Mouse (Mus musculus) kidney, postnatal 25 days (tissue): ENCODE data around the gene Rps25.
"Not testable (repeated sequence)": the region's sequence is repeated elsewhere in the genome, so short reads cannot be mapped to it uniquely, and the experiment has no call there.

Experiments used
- DNase-seq, 2 experiments: peaks; one replicate each; pipeline ENCODE4 v3.0.0; 2021; ENCODE audit warnings: mixed read lengths in 2 of 2

Rps25 gene

GRCm38 (mm10) chr9:44405011-44405410 lies 1.9 kb upstream of the Rps25 start:
- DNase-seq, result no peak

DNA sequence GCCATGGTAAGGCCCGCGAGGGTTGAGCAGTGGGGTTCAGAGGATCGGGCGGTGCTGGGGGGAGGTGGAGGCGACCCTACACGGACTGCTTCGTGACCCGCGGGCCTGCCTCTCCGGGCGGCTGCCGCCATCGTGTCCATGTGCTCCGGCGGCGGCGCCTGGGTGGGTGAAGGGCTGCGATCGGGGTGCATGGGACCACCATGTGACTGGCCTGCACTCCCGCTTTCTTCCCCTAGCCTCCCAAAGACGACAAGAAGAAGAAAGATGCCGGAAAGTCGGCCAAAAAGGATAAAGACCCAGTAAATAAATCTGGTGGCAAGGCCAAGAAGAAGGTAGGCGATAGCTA lies 786 bp downstream of the Rps25 start:
- no peak for DNase-seq

DNA sequence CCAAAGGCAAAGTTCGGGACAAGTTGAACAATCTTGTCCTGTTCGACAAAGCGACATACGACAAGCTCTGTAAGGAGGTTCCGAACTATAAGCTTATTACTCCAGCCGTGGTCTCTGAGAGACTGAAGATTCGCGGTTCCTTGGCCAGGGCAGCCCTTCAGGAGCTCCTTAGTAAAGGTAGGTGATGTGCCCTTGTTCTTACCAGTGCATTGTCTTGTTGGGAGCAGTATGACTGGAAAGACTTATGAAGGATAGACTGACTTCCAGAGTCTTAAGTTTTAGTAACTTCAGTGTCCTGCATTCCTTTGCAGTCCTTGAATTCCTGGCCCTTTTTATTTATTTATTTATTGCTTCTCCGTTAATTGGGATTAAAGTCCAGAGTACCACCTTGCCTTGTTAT lies 1.8 kb downstream of the Rps25 start:
- not testable (repeated sequence) for DNase-seq

DNA sequence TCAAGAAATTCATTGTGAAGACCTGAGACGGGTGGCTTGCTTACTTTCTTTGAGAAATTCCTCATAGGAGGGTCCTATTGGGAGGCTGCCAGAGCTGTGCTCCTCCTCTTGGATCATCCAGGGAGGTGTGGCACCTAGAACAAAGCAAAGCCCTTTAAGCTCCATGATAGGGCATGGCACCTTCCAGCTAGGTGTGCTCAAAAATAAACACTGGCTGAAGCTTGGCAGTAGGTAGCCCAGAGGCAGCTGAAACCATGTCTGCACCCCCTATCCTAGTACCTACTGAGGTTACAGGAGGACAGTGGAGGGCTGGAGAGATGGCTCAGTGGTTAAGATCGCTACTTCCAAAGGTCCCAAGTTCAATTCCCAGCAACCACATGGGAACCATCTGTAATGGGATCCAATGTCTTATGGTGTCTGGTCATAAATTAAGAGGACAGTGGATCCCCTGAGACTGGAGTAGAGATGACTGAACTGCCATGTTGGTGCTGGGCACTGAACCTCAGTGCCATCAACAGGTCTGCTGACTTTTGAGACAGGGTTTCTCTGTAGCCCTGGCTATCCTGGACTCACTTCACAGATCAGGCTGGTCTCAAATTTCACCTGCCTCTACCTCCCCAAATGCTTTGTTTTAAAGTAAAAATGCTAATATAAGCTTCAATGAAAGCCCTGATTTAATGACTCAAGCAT lies 3.9 kb downstream of the Rps25 start:
- DNase-seq, result no peak

DNA sequence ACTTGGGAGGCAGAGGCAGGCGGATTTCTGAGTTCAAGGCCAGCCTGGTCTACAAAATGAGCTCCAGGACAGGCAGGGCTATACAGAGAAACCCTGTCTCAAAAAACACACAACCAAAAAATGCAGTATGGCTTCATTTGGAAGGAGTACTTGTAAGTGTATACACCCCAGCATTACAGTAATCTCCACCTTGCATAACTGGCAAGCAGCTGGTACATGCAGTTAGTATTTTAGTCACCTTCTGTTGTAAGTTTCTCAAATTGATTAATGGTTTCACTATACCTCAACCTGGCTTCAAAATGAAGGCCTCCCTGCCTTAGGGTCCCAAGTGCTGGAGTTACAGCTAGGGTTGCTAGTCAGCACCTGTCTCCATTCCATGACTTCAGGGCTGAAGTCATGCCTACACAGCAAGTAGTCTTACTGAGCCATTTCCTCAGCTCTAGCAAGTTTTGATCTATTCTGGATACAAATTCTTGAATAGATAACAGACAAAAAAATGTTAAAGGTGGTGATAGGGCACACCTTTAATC lies 4.7 kb downstream of the Rps25 start:
- no peak for DNase-seq

DNA sequence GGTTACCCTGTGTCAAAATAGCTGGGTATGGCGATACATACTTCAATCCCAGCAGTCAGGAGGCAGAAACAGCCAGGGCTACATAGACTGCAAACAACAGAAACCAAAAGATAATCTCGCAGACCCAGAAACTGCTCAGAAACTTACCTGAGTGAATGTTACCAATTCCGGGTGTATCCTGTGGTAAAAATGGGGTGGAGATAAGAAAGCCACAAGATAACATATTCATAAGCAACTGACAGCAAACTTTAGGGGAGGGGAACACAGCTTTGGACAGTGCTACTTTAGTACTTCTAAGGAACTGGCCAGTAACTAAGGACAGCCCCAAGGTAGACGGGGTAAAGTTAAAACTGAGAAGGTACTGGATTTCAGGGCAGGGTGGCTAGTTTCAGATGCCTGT lies 5.4 kb downstream of the Rps25 start:
- DNase-seq, result no peak

GRCm38 (mm10) chr9:44412781-44413180 lies 5.8 kb downstream of the Rps25 start:
- no peak for DNase-seq

GRCm38 (mm10) chr9:44417156-44417891 lies 10.4 kb downstream of the Rps25 start:
- no peak for DNase-seq

DNA sequence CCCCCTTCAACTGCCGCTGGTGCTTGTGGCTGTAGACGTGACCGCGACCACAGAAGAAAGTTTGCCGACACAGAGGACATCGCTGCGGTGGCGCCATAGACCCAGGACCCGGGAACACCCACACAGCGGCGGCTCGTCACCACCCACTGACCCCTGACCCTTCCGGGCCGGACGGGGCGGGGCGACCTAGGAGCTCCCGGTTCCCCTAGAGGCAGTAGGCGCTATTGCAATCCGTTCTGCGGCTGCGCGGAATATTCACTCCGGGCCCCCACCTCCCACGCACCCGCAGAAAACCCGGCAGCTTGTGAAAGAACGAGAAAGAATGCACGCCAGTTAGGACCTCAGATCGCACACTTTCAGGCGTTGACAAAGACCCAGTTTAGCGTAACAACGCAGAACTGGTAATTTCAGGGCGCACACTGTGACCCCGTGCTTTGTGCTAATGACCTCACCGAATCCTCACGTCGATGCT lies 11.0 kb downstream of the Rps25 start:
- DNase-seq, result peak; percentile 97

DNA sequence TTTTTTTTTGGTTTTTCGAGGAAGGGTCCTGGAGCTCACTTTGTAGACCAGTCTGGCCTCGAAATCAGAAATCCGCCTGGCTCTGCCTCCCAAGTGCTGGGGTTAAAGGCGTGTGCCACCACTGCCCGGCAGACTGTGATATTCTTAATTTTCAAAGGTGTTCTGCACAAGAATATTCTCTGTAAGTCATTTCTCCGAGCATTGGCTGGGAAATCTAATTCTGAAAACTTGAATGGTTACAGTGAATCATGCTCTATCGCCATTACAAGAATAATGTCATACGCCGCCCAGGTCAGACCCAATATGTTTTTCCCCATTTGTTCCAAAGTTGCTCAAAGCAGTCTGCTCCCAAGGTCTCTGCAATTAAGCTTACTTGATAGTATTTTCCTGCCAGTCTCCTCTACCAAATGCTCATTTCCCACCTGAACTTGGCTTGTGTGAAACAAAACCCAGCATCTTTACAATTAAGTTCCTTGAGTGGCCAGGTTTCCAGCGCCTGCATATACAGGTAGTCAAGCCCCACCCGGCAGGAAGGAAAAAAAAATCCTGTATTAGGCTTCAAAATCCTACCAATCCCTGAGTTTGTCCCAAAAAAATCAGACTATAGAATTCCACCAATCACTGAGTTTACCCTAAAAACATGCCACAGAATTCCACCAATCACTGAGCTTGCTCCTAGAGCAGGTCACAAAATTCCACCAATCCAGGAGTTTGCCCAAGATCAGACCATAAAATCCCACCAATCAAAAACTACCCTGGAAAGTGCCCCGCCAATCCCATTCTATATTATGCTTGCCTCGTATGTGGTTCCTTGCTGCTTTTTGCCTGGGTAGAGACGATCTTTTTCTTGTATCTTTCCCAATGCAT lies 11.8 kb downstream of the Rps25 start, which contains the start of gene Ccdc84:
Gene Ccdc84, minus strand, starts transcription at position 51 of the 867 bp plus-strand sequence.
- no peak for DNase-seq

GRCm38 (mm10) chr9:44419730-44420129 lies 12.8 kb downstream of the Rps25 start:
- DNase-seq, result not testable (repeated sequence)

GRCm38 (mm10) chr9:44420280-44420898 lies 13.4 kb downstream of the Rps25 start:
- no peak for DNase-seq

DNA sequence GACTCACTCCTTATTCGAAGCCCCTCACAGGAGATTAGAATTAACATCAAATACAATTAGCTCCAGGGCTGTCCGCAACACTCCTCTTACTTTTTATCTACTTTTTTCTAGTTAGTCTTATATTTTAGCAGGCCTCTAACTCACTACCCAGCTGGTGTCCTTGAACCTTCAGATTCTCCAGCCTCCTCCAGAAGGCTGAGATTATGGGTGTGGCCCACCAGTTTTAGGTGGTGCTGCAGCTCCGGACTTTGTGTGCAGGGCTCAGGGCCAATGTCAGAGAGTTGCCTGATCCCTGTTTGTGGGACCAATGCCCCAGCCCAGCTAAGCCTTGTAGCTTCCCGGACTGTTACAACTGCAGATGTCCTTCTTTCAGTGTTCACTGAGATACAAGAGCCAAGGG lies 16.6 kb downstream of the Rps25 start:
- DNase-seq, result no peak

- DNase-seq, result no peak
Measured at GRCm38 (mm10) chr9:44432577-44433185, 25.7 kb downstream of the Rps25 start.

GRCm38 (mm10) chr9:44435747-44436146 lies 28.8 kb downstream of the Rps25 start:
- DNase-seq, result no peak

DNA sequence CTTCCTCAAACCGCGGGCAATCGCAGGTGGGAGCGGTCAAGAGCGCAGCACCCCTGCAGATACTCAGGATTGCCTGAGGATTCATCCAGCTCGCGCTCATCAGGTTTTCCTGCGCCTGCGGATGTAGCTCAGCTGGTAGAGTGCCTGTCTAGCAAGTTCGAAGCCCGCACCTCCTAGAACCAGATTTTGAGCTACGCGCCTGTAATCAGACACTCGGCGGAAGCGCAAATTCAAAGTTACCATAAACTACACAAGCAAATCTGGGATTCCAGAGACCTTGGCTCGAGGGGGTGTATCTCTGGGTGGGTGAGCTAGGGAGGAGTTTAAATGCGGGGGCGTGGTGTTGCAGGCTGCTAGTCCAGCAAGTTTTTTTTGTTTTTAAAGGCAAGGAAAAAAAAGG lies 34.0 kb downstream of the Rps25 start, which contains the start of gene Foxr1:
Gene Foxr1, minus strand, starts transcription at position 176 of the 400 bp plus-strand sequence.
- no peak for DNase-seq

GRCm38 (mm10) chr9:44444402-44445025 lies 37.6 kb downstream of the Rps25 start:
- not testable (repeated sequence) for DNase-seq

DNA sequence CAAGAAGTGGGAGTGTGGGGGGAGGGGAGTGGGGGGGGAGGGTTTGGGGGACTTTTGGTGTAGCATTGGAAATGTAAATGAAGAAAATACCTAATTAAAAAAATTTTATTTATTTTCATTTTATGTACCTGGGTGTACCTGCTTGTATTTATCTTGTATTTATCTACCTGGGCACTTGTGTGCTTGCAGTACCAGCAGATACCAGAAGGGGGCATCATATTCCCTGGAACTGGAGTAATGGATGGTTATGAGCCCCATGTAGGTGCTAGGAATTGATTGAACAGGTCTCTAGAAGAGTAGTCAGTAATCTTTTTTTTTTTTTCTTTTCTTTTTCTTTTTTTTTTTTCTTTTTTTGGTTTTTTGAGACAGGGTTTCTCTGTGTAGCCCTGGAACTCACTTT lies 43.4 kb downstream of the Rps25 start:
- peak in 1 of 2 experiments; percentile 42 for DNase-seq

DNA sequence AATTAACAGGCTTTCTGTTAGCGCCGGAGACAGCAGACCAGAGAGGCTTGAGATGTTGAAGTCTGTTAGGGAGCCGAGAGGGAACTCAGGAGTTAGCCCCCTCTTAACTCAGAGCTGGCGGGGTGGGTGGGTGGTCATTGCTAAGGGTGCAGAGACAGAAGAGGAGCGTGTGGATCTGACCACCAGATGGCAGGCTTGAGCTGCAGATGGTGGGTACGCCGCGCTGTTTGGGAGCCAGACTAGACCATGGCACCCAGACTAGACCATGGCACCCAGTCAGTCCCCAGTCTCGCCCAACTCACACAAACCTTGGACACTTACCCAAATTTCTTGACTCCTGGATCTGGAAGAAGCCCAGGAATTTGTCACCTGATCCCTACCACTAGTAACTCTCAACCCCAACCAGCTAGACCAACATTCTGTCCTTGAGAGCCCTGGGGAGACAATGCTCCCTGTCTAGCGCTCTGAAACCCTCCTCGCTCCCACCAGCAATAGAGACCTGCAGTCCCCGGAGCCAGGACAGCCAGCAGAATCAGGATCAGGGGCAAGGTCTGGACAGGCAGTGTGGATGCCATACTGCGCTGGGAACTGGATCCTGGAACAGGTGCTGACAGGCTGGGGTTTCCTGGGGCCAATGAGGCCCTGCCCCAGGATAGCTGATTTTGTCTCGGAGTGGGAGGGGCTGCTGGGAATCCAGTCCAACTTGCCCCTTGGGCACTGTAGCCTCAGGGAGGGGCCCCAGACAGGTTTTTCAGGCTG lies 47.4 kb downstream of the Rps25 start:
- DNase-seq, result peak; percentile 81 to 91

- no peak for DNase-seq
Measured at GRCm38 (mm10) chr9:44454891-44455220, 47.9 kb downstream of the Rps25 start, which contains the start of gene Upk2. Gene Upk2 (minus strand): TSS chr9:44454976.
